Mouse (Mus musculus) v-Abl transformed pro-B cells (cell line): ENCODE measurements around the gene Gm28048.

Experiments used
- in situ Hi-C, 2 experiments: fragments of 400-800 bp; cut with MboI; formaldehyde crosslinking; loops; one replicate each; pipeline ENCODE4 v1.15.1; 2025; ENCODE audit not compliant: unreplicated experiment in 2 of 2

Gm28048 gene

GRCm38 (mm10) chr11:22828988-22829632, 152.8 kb downstream of the Gm28048 start:
- in situ Hi-C loops: loop anchor here in 1 of 2 experiments (25.0 kb wide), 1 partner anchor 433 kb away; the partner anchor contains the start of gene Xpo1

DNA sequence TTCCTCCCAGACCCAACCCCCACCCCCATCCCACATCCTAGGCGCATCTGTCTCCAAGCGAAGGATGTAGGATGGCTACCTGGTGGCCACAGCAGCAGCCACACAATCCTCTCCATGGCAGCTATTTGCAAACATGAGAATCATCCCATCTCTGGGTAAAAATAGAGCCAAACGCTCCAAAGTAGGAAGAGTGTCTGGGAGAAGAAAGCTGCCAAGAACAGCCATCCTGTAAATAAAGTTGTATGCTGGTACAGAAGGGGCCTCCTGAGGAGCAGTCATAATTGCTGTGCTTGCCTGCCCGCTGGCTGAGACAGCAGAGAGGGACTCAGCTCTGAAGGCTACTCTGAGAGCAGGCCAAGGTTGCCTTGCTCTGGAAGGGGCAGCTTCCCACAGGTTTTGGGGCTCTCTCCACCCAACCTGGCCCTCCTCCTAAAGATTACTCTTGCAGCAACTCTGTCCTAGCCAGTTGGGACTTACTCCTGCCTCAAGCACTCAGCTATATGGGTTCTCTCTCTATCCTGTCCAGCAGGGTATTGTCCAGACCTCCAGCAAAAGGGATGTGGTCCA, 154.3 kb downstream of the Gm28048 start:
- in situ Hi-C loops: loop anchor here in 1 of 2 experiments (25.0 kb wide), 1 partner anchor 435 kb away; the partner anchor contains the start of gene Xpo1

- in situ Hi-C loops: loop anchor here in 1 of 2 experiments (25.0 kb wide), 1 partner anchor 436 kb away; the partner anchor contains the start of gene Xpo1
Observed at GRCm38 (mm10) chr11:22826665-22827064, 155.2 kb downstream of the Gm28048 start.

GRCm38 (mm10) chr11:22826051-22826450, 155.8 kb downstream of the Gm28048 start:
- in situ Hi-C loops: loop anchor here in 1 of 2 experiments (25.0 kb wide), 1 partner anchor 436 kb away; the partner anchor contains the start of gene Xpo1

DNA sequence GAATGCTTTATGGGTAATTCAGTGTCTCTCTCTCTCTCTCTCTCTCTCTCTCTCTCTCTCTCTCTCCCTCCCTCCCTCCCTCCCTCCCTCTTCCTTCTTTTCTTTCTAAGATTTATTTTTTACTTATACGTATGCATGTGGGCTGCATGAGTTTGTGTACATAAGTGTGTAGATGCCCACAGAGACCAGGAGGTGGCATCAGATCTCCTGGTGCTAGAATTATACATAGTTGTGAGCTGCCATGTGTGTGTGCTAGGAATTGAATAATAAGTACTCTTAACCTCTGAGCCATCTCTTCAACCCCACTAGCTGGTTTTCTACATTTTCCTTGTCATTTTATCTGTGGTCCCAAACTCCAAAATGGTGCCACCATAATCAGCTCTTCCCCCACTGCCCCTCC, 156.3 kb downstream of the Gm28048 start:
- in situ Hi-C loops: loop anchor here in 1 of 2 experiments (25.0 kb wide), 1 partner anchor 437 kb away; the partner anchor contains the start of gene Xpo1

- in situ Hi-C loops: no loop called here
Observed at GRCm38 (mm10) chr11:22824049-22824705, 157.7 kb downstream of the Gm28048 start.

DNA sequence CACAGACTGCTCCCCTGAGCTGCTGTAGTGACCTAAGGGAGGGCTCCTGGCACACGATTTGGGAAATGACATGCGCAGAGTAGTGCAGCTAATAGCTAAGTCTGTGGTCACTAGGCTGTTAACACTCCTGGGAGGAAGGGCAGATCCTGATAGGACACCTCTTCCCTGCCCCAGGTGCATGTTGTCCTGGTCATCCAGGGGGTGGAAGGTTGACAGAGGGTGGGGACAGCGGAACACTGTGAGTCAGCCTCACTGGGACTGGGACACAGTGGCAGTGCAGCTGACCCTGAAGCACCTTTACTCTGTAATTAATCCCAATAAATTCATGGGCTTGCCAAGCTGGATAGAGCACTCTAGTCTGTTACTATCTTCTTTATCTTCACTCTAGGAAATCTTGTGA, 160.6 kb downstream of the Gm28048 start:
- in situ Hi-C loops: no loop called here

DNA sequence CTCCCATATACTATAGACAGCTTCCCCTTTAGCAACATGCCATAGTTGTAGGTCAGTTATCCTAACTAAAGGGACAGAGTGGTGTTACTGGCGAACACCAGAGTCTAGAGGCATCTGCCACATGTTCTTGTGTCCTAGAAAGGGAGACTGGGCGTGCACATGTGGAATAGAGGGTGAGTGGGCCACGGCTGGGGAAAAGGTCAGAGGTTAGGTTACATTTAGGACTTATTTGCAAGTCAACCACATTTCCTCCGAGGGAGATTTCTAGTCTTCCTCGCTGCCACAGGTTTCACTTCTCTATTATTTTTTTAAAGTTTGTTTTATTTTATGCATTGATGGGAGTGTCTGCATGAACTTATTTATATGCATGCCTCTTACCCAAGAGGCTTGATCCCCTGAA, 163.5 kb downstream of the Gm28048 start:
- in situ Hi-C loops: loop anchor here (5.0 to 10.0 kb wide), 3 partner anchors 36 to 54 kb away; no protein-coding TSS in a partner anchor

GRCm38 (mm10) chr11:22815877-22816276, 166.0 kb downstream of the Gm28048 start:
- in situ Hi-C loops: loop anchor here (5.0 to 10.0 kb wide), 3 partner anchors 34 to 51 kb away; no protein-coding TSS in a partner anchor

DNA sequence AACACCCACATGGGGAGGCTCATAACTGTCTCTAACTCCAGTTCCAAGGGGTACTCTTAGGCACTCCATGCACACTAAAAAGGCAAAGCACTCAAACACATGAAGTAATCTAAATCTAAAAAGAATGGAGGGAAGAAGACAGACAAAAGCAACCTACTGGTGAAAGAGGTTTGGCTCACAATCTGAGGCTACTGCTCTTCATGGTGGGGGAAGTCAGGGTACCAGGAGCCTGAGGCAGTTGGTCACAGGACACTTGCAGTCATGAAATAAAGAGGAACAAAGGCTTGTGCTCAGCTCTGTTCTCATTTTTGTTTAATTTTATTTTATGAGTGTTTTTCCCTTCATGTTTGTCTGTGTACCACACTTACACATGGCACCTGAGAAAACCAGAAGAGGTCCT, 166.7 kb downstream of the Gm28048 start:
- in situ Hi-C loops: loop anchor here (5.0 to 10.0 kb wide), 3 partner anchors 33 to 50 kb away; no protein-coding TSS in a partner anchor

DNA sequence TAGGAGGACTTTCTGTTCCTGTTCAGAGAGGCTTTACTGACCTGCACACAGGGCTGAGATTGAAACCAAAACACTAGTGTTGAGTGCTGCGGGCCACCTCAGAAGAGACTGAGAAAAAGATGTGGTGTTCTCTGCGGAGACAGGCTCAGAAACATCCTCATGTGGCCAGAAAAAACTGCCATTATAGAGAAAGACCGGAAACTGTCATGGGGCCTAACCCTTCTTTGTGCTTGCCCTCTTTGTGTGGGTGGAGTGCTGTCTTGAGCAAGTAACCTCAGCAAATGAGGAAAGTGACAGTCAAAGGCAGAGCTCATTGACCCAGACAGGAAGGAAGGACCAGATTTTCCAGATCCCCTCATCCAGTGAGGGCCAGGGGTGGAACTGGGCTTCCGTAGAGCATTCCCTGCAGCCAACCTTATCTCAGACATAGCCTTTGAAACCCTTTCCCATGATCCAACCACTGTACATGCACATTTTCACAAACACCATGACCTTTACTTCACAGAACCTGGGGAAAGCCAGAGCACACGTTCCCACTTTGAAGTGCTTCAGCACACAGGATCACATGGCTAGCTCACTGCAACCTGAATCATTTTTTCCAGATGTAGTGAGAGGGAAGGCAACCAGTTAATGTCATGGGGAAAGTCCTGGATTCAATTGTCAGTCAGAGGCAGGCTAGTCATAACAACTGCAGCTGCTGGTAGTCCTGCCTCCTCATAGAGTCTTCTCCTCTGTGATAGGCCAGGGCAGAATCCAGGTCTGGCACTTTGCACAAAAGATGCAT, 167.8 kb downstream of the Gm28048 start:
- in situ Hi-C loops: loop anchor here in 1 of 2 experiments (10.0 kb wide), 1 partner anchor 49 kb away; no protein-coding TSS in a partner anchor

DNA sequence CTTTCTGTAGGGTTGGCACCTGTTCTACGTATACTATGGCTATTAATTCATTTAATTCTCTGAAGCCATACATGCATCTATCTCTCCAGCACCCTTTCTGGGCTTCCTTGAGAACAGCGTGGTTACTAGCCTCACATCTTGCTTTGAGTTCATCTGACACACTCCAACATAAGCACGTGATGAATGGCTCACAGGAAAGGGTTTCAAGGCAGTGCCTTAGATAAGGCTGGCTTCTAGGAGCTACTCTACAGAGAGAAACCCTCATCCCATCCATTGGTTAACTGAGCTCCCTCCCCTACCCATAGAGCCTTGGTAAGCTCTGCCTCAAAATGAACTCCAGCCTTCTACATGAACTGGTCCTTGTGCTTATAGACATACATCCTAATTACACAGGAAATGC, 168.5 kb downstream of the Gm28048 start:
- in situ Hi-C loops: loop anchor here in 1 of 2 experiments (10.0 kb wide), 1 partner anchor 49 kb away; no protein-coding TSS in a partner anchor

- in situ Hi-C loops: loop anchor here in 1 of 2 experiments (10.0 kb wide), 1 partner anchor 47 kb away; no protein-coding TSS in a partner anchor
Observed at GRCm38 (mm10) chr11:22811413-22811812, 170.5 kb downstream of the Gm28048 start.

- in situ Hi-C loops: loop anchor here in 1 of 2 experiments (10.0 kb wide), 1 partner anchor 45 kb away; no protein-coding TSS in a partner anchor
Observed at GRCm38 (mm10) chr11:22809465-22810096, 172.3 kb downstream of the Gm28048 start.

GRCm38 (mm10) chr11:22808040-22808439, 173.8 kb downstream of the Gm28048 start:
- in situ Hi-C loops: no loop called here

DNA sequence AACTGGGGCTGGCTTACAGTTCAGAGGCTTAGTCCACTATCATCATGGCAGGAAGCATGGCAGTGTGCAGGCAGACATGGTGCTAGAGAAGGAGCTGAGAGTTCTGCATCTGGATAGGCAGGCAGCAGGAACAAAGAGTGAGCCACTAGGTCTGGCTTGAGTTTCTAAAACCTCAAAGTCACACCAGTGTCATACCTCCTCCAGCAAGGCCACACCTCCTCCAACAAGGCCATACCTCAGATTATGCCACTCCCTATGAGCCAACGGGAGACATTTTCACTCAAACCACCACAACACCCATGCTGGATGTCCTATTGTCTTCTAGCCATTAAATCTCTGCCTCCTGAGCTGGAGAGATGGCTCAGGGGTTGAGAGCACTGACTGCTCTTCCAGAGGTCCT, 176.7 kb downstream of the Gm28048 start:
- in situ Hi-C loops: no loop called here

GRCm38 (mm10) chr11:22799987-22800424, 181.9 kb downstream of the Gm28048 start:
- in situ Hi-C loops: no loop called here

- in situ Hi-C loops: no loop called here
Observed at GRCm38 (mm10) chr11:22798916-22799315, 183.0 kb downstream of the Gm28048 start.

- in situ Hi-C loops: no loop called here
Observed at GRCm38 (mm10) chr11:22794734-22795133, 187.2 kb downstream of the Gm28048 start.

DNA sequence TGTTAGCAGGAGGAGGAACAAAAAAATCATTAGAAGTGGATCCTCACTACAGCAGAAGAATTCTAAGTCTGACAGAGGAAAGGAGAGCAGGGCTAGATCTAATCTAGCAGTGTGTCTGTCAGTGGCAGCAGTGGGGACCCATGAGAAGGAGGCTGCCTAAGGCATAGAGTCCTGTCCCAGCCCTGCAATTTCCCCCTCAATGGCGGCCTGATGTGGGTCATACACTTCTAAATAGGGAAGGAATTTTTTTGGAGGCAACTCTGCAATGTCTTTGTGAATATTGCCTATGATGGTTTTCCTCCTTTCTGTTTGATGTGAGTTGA, 188.0 kb downstream of the Gm28048 start:
- in situ Hi-C loops: no loop called here
